Mouse (Mus musculus) kidney, adult 18-20 months (tissue): ENCODE data around the gene Mlh3.

Experiments used
- DNase-seq: peaks from one replicate; pipeline ENCODE4 v3.0.0; 2021

Mlh3 gene

DNA sequence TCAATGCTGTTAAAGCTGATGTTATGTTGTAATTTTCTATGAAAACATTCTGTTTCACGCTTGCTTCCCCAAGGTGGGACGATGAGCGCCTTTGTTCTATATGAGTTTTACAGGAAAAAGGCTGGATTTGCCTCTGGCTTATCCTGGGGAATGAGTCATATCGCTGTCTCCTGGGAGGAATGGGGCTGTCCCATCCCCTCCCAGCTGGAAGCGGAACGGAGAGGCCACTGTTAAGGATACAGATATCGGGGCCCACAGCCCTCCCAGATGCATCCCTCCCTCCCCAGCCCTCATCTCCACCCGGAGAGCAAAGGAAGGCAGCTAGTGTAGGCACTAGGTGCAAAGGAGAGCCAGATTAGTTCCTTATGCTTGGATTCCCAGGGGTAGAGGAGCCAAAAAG is 84.6 kb downstream of the Mlh3 start:
- no peak for DNase-seq
